Mouse (Mus musculus) liver, embryonic 12.5 days (tissue): ENCODE measurements at regions not wholly inside any gene's neighbourhood (a gene's known extent, or its start where the extent isn't known, plus 50 kb on each side); places are given as distances from the start of the nearest gene placed in this dataset.

Experiments
- ATAC-seq: fragments of 200-750 bp; cut with Nextera tagmentation; 2 replicates; pipeline ENCODE4 v1.8.0; 2017; ENCODE audit warnings: moderate number of reproducible peaks, mild to moderate bottlenecking, moderate library complexity
- H3K27ac ChIP-seq: fragments of 300-500 bp; sonication (generic); 2 replicates; pipeline ENCODE4 v1.5.1; 2016; ENCODE audit warnings: mild to moderate bottlenecking
- H3K27me3 ChIP-seq: fragments of 300-500 bp; sonication (generic); replicated peaks from 2 replicates; pipeline ENCODE4 v1.6.1; 2016; ENCODE audit warnings: mild to moderate bottlenecking, moderate library complexity
- H3K36me3 ChIP-seq: fragments of 300-500 bp; sonication (generic); 2 replicates; pipeline ENCODE4 v1.6.1; 2016; ENCODE audit warnings: mild to moderate bottlenecking, moderate library complexity
- H3K4me1 ChIP-seq: fragments of 300-500 bp; sonication (generic); 2 replicates; pipeline ENCODE4 v1.6.1; 2016
- H3K4me2 ChIP-seq: fragments of 300-500 bp; sonication (generic); 2 replicates; pipeline ENCODE4 v1.6.1; 2016; ENCODE audit warnings: mild to moderate bottlenecking, moderate library complexity
- H3K4me3 ChIP-seq: fragments of 300-500 bp; sonication (generic); 2 replicates; pipeline ENCODE4 v1.5.1; 2016; ENCODE audit warnings: mild to moderate bottlenecking, moderate library complexity
- H3K9ac ChIP-seq: fragments of 300-500 bp; sonication (generic); 2 replicates; pipeline ENCODE4 v1.6.1; 2016; ENCODE audit warnings: mild to moderate bottlenecking, moderate library complexity
- H3K9me3 ChIP-seq: fragments of 300-500 bp; sonication (generic); replicated peaks from 2 replicates; pipeline ENCODE4 v1.6.1; 2016; ENCODE audit warnings: mild to moderate bottlenecking, moderate library complexity
- WGBS: fragments of 180-500 bp; shearing (Covaris S2); methylation state at CpG from one replicate; pipeline ENCODE4 v1.1.7; 2016; ENCODE audit not compliant: insufficient replicate concordance; 5-methylcytosine and 5-hydroxymethylcytosine counted together

DNA sequence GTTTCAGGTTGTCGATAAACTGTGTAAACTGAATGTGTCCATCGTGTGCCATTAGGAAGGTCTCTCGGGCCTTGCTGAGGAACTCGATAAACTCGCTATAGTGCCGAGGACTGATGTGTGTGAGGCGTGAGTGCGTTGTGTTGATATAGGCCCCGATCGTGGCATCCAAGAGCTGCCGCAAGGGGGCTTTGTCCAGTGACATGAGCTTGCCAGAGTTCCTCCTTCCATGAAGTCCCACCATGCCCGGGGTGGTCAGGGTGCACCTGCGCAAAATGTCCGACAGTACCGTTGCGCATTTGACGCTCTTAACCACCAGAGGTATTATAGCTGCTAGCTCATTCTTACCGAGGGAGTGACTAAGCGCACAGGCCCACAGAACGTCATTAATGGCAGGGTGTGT lies 317.8 kb upstream of the Smim15 start:
- Histone ChIP-seq H3K4me3 (no peak overlapping the region), H3K9me3 (no peaks in the 10 kb centered on the region), H3K27me3 (no peaks in the 10 kb centered on the region), H3K4me1 (no peaks in the 10 kb centered on the region), H3K4me2 (no peak overlapping the region), H3K9ac (no peak overlapping the region), H3K36me3 (peaks cover 28% of the 10 kb centered on the region), H3K27ac (no peak overlapping the region)
- WGBS = 86% methylated on average over 20 of the region's 20 CpGs
- ATAC-seq = no peak

DNA sequence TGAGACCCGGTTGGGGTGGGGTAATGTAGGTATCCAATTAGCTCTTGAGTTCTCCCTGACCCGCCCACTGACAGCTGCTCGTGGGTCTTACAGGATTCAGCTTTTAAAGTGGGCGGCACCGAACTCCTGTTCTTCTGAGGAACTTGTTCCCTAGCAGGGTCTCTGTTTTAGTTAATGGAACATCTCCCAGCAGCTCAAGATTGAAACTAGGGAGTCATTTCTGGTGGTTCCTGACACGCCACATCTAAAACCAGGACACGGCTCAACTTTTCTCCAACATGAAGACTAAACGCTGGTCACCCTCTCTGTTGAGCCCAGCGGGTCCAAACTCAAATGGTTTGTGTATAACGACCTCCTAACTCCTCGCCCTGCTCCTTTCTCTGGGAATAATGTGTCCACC lies 322.3 kb upstream of the Smim15 start:
- WGBS = 72% methylated on average over 11 of the region's 11 CpGs
- Histone ChIP-seq H3K4me1 (no peaks in the 10 kb centered on the region), H3K9me3 (no peaks in the 10 kb centered on the region), H3K27me3 (no peaks in the 10 kb centered on the region), H3K27ac (no peak overlapping the region), H3K4me2 (no peak overlapping the region), H3K9ac (no peak overlapping the region), H3K4me3 (no peak overlapping the region), H3K36me3 (peaks cover 7% of the 10 kb centered on the region)
- no peak for ATAC-seq

DNA sequence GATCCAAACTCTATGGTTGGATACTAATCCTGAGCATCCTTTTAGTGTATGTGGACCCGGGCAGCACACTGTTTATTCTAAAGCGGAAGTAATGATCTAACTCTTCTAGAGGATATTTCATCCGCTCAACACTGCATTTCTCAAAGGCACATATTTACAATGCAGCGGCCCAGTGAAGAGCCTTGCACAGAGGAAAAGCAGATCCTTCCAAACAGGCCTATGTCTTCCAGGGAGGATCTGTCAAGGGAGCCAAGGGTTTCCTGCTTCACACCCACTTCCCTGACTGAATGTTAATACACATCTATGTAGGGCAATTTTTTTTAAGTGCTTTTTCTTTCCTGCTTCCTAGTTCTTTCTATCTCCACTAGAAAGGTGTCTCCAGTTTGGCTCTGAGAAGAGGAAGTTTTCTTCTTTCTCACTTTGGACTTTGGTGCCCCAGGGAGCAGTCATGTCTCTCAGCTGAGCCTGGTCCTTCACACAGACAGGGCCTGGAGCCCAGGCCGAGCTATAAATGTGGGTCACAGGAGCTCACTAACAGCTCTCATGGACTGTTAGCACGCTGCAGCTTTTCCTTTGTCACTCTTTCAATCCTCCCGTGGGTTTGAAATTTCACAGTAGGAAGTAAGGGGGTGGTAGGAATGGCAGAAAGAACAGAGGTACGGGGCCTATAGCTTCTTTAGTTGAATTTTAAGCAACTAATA lies 323.2 kb upstream of the Smim15 start:
- 68% methylated on average over 8 of the region's 8 CpGs for WGBS
- no peaks in the 10 kb centered on the region for H3K36me3 ChIP-seq
- H3K27me3 ChIP-seq = no peaks in the 10 kb centered on the region
- no peak overlapping the region for H3K4me2 ChIP-seq
- no peaks in the 10 kb centered on the region for H3K9me3 ChIP-seq
- no peak overlapping the region for H3K9ac ChIP-seq
- ATAC-seq = no peak
- H3K27ac ChIP-seq = no peak overlapping the region
- H3K4me3 ChIP-seq = no peak overlapping the region
- H3K4me1 ChIP-seq = no peaks in the 10 kb centered on the region

DNA sequence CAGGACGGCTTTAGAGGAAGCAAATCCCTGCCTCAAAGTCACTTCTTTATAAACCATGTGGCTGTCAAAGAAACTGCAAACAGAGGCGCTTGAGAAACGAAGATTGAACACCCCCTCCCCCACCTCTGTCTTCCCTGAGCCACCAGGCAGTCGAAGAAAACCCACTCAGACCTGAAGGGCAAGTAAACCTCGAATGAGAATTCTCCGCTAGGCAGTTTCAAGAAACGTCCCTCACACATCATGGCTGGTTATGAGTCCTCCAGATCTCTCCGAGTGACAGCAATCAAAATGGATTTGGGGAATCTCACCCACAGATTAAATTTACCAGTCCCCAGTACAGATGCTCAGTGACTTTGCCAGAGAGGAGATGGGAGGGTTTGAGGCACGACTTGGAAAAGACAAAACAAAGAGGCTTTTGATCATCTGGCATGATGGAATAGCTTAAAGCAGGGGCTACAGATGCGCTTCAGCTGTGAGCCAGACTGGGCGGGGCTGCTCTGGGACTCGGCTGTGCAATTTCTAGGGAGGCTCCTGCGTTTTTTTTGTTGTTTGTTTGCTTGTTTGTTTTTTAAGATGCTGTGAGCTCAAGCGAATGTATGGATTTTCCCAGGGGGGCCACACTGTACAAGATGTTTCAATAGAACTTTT lies 325.1 kb upstream of the Smim15 start:
- Histone ChIP-seq H3K9me3 (no peaks in the 10 kb centered on the region), H3K27me3 (no peaks in the 10 kb centered on the region), H3K4me1 (no peaks in the 10 kb centered on the region), H3K9ac (no peak overlapping the region), H3K36me3 (no peaks in the 10 kb centered on the region), H3K4me2 (no peak overlapping the region), H3K27ac (no peak overlapping the region), H3K4me3 (no peak overlapping the region)
- WGBS = 58% methylated on average over 14 of the region's 14 CpGs
- ATAC-seq = no peak

DNA sequence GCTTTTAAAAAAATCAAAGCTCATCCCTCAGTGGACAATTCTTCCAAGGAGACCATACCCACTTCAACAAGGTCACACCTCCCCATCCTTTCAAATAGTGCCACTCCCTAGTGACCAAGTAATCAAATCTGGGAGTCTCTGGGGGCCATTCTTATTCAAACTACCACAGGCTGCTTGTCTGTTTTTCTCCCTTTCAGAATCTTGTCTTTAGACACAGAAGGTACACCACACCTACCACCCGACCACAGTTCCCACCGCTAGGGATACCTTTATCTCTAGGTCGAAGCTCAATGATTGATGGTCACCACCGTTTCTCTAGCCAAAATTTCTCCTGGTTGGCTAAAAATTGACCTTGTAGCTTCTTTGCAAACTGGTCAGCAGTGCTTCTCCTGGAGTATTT lies 328.6 kb upstream of the Smim15 start:
- WGBS = 61% methylated on average over 4 of the region's 4 CpGs
- ATAC-seq = no peak

DNA sequence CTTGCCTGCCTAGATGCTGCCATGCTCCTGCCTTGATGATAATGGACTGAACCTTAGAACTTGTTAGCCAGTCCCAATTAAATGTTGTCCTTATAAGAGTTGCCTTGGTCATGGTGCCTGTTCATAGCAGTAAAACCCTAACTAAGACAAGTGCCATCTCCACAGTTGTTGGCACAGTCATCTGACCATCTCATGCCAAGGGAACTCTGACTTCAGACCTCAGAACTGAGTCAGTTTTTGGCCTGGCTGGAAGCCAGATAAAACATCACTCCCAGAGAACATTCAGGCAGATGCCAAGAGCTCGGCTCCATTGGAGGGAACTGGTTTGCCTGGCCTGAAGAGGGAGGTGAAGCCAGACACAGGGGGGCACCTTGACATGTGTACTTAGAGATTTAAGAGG lies 330.2 kb upstream of the Smim15 start:
- Histone ChIP-seq H3K36me3 (no peaks in the 10 kb centered on the region), H3K4me3 (no peak overlapping the region), H3K9ac (no peak overlapping the region), H3K9me3 (no peaks in the 10 kb centered on the region), H3K4me2 (no peak overlapping the region), H3K27me3 (no peaks in the 10 kb centered on the region), H3K4me1 (no peaks in the 10 kb centered on the region), H3K27ac (no peak overlapping the region)
- no peak for ATAC-seq
- 62% methylated on average over 1 of the region's 1 CpGs for WGBS

More for the DNA sequence above, 328.6 kb upstream of the Smim15 start:
- no peak overlapping the region for H3K4me3 ChIP-seq
- H3K27ac ChIP-seq = no peak overlapping the region
- no peaks in the 10 kb centered on the region for H3K27me3 ChIP-seq
- H3K36me3 ChIP-seq = no peaks in the 10 kb centered on the region
- H3K4me1 ChIP-seq = no peaks in the 10 kb centered on the region
- H3K9me3 ChIP-seq = no peaks in the 10 kb centered on the region
- no peak overlapping the region for H3K4me2 ChIP-seq
- H3K9ac ChIP-seq = no peak overlapping the region

DNA sequence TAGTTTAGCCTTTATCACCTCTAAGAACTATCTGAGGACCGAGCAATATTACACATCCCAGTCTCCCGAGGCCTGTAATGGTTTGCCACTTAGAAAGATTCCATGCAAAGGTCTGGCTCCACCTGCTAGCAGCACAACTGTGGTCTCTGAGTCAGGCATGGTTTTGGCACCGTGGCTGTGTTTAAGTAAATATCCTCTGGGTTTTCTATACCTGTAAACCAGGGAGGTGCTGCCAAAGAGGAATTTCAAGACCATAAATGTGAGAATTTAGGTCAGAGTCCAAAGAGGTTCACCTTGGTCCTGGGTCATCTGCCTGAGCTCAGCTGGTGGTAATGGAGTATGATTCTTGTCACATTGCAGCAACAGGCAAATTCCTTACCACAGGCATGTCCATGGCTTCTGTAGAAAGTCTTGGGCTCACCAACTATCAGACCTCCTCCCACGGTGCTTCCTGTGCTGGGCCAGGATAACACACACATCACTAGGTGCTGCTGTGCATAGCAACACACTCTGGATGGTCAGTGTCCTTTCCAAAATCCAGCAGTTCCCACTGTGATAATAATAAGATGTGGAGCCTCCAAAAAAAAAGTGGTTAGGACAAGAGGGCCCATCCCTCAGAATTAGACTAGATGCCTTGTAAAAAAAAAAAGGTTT lies 332.8 kb upstream of the Smim15 start:
- no peak for ATAC-seq
- H3K9me3 ChIP-seq = no peaks in the 10 kb centered on the region
- no peak overlapping the region for H3K4me3 ChIP-seq
- no peak overlapping the region for H3K9ac ChIP-seq
- no peaks in the 10 kb centered on the region for H3K36me3 ChIP-seq
- WGBS = 70% methylated on average over 4 of the region's 4 CpGs
- H3K4me2 ChIP-seq = no peak overlapping the region
- H3K4me1 ChIP-seq = no peaks in the 10 kb centered on the region
- no peaks in the 10 kb centered on the region for H3K27me3 ChIP-seq
- H3K27ac ChIP-seq = no peak overlapping the region

DNA sequence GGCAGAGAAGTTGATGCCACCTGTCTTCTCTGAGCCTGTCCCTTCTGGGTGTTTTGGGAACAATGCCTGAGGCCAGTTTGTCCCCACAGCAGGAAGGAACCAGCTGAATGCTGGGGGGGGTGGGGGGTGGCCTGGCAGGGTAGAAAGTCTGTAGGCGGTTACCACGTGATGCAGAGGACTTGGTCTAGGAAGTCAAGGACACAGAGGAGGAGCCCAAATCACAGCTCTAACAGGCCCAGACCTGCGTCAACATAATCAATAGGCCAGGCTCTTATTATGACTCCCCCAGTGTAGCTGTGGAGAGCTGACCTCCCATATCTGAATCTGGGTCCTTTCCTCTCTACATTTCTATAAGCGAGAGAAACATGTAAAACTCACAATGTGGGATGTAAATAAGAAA lies 333.9 kb upstream of the Smim15 start:
- Histone ChIP-seq H3K27me3 (no peaks in the 10 kb centered on the region), H3K27ac (no peak overlapping the region), H3K4me1 (no peaks in the 10 kb centered on the region), H3K9ac (no peak overlapping the region), H3K4me2 (no peak overlapping the region), H3K9me3 (no peaks in the 10 kb centered on the region), H3K36me3 (no peaks in the 10 kb centered on the region), H3K4me3 (no peak overlapping the region)
- ATAC-seq = no peak
- 50% methylated on average over 4 of the region's 4 CpGs for WGBS

DNA sequence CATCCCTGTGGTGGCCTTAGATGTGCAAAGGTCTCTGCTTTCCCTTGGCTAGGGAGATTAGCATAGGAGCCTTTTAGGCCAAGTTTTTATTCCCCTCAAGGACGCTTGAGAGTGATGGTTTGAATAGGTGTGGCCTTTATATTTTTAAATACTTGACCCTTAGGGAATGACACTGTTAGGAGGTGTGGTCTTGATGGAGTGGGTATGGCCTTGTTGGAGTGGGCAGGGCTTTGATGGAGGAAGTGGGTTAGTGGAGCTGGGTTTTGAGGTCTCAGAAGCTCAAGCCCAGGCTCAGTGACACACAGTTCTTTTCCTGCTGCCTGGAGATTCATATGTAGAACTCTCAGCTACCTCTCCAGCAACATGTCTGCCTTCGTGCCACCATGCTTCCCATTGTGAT lies 334.4 kb upstream of the Smim15 start:
- ATAC-seq = no peak
- Histone ChIP-seq H3K9me3 (no peaks in the 10 kb centered on the region), H3K36me3 (no peaks in the 10 kb centered on the region), H3K4me2 (no peak overlapping the region), H3K9ac (no peak overlapping the region), H3K27ac (no peak overlapping the region), H3K4me1 (no peaks in the 10 kb centered on the region), H3K27me3 (no peaks in the 10 kb centered on the region), H3K4me3 (no peak overlapping the region)
- 40% methylated on average over 2 of the region's 2 CpGs for WGBS

DNA sequence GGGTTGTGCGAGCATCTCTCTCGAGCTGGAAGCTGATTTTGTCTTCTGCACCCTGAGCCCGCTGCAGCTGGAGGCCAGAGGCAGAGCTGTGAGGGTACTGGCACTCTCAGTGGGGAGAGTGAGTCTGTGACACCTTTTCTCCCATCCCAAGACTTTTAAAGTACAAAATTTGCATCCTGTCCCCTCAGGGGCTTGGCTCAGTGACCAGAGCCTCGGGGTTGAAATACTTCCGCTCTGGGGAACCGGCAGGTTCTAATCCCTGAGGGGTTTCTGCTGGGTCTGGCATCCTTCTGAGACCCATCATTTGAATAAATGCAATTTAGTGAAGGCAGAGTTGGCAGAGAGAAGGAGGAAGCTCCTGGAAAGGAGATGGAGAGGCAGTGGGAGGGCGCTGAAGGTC lies 340.5 kb upstream of the Smim15 start:
- Histone ChIP-seq H3K4me3 (no peak overlapping the region), H3K9me3 (no peaks in the 10 kb centered on the region), H3K4me2 (no peak overlapping the region), H3K27ac (no peak overlapping the region), H3K27me3 (no peaks in the 10 kb centered on the region), H3K9ac (no peak overlapping the region), H3K36me3 (no peaks in the 10 kb centered on the region), H3K4me1 (no peaks in the 10 kb centered on the region)
- ATAC-seq = no peak
- WGBS = 46% methylated on average over 7 of the region's 7 CpGs

DNA sequence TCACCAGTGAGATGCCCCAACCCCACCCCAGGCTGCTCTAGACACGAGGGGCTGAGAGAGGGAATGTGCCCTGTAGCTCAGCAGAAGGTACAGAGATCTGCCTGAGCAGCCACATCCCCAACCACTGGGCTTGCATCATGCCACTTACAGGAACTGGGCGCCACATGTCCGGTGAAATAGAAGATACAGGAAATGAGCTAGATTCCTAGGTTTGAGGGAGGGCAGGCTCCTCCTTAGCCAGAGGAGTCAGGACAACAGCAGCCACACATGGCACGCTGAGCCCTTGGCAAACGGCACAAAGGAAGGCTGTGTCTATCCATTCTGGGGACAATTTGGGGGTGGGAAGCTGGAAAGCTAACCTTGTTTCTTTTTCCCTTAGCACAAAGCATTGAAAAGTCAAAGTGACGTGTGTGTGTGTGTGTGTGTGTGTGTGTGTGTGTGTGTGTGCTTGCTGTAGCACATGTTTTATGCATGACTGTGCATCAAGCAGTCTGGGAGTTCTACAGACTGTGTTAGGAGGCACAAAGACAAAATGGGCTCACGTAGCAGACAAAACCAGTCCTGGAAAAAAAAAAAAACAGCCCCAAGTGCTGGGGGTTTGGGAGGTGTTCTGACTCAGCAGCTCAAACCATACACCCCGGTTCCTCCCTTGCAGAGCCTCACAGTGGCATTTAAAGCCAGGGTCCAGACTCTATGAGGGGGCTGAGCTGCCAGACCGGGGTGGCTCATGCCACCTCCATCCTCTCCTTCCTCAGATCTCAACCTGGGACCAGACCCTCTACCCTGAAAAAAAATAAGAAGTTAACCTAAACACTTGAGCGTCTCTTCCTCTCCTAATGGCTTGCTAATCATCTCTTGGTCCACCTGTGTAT lies 343.7 kb upstream of the Smim15 start:
- 0 out of 2 replicates have a peak, but pooled peaks have one; percentile 21 for ATAC-seq
- H3K27me3 ChIP-seq = no peaks in the 10 kb centered on the region
- no peak overlapping the region for H3K4me3 ChIP-seq
- no peaks in the 10 kb centered on the region for H3K36me3 ChIP-seq
- H3K4me1 ChIP-seq = no peaks in the 10 kb centered on the region
- no peak overlapping the region for H3K9ac ChIP-seq
- no peaks in the 10 kb centered on the region for H3K9me3 ChIP-seq
- no peak overlapping the region for H3K27ac ChIP-seq
- 41% methylated on average over 10 of the region's 10 CpGs for WGBS
- no peak overlapping the region for H3K4me2 ChIP-seq

DNA sequence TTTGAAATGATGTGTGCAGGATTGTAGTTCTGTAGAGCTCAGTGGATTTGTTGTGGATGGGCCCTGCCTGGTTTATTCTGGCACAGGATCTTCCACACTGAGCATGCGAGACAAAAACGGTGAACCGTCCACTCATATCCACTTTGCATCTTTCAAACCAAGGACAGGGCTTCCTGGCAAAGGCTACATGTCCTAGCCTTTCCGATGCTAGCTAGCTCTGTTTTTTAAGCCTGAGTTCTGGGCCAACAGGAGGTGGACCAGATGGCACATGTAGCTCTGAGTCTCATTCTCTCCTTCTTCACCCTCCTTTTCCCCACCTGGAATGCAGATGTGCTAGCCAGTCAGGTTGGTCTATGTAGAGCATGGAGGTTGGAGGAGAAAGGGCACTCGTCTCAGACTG lies 345.0 kb upstream of the Smim15 start:
- 66% methylated on average over 5 of the region's 5 CpGs for WGBS

More for the DNA sequence above, 345.0 kb upstream of the Smim15 start:
- Histone ChIP-seq H3K4me2 (no peak overlapping the region), H3K27me3 (no peaks in the 10 kb centered on the region), H3K36me3 (no peaks in the 10 kb centered on the region), H3K9ac (no peak overlapping the region), H3K4me3 (no peak overlapping the region), H3K4me1 (no peaks in the 10 kb centered on the region), H3K9me3 (no peaks in the 10 kb centered on the region), H3K27ac (no peak overlapping the region)
- ATAC-seq = no peak
